Mouse (Mus musculus) myocyte (in vitro differentiated cells): ENCODE measurements around the gene Rfx7.
A peak's percentile ranks its signal among the peaks of the same experiment; 100 is the strongest.

Experiments
- E2F4 ChIP-seq: IDR thresholded peaks from one replicate; pipeline ENCODE4 v1.6.1; 2011; ENCODE audit warnings: mild to moderate bottlenecking, control low read depth, moderate library complexity; ENCODE audit not compliant: insufficient read depth
- MYOG ChIP-seq, 3 experiments: IDR thresholded peaks; one replicate each; pipeline ENCODE4 v1.6.1; 2011; ENCODE audit warnings: control low read depth in 2 of 3, low read depth in 2 of 3, mild to moderate bottlenecking in 2 of 3; ENCODE audit not compliant: insufficient read length in 2 of 3, control insufficient read depth in 1 of 3, insufficient read depth in 1 of 3
- POLR2A ChIP-seq: IDR thresholded peaks from one replicate; pipeline ENCODE4 v1.6.1; 2011; ENCODE audit warnings: low read depth, mild to moderate bottlenecking, control low read depth, moderate library complexity; ENCODE audit not compliant: insufficient read length

- TF ChIP-seq MYOG (IDR thresholded peaks at IDR 0.05; ENCODE audit: control insufficient read depth in 1 of 3, insufficient read depth in 1 of 3, insufficient read length in 2 of 3, low read depth in 2 of 3) (no peak), POLR2A (peak; percentile 48), E2F4 (no peak)
Measured at GRCm38 (mm10) chr9:72661561-72661894, 129.5 kb downstream of the Rfx7 start.
